Mouse (Mus musculus): ENCODE data around the gene Sobp.
A peak's percentile ranks its signal among the peaks of the same experiment; 100 is the strongest.

Gene Sobp

GRCm38 (mm10) chr10:43174326-43175155, at the start of gene Sobp, which contains the start of gene 9030612E09Rik:
TSS of gene Sobp (minus strand) at chr10:43174530.
TSS of gene 9030612E09Rik (plus strand) at chr10:43174704.
- TF ChIP-seq GATA4 (IDR thresholded peaks at IDR 0.05; ENCODE audit: insufficient replicate concordance, low read length): no peak

GRCm38 (mm10) chr10:43223391-43223790, 49.1 kb upstream of the Sobp start:
- TF ChIP-seq GATA4 (IDR thresholded peaks at IDR 0.05; ENCODE audit: insufficient replicate concordance, low read length): no peak

DNA sequence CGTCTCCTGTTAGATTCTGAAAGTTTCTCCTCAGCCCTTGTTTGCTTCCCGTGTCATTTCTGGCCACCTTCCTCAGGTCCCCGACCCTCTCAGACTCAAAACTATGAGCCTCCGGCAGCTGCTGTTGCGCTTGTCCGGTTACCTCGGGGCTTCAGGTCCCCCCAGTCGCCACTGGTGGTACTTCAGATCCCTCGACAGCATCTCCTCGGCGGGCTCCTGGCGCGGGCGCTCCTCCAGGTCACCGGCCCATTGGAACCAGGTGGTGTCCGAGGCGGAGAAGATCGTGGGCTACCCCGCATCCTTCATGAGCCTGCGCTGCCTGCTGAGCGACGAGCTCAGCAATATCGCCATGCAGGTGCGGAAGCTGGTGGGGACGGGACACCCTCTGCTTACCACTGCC, 47.3 kb upstream of the Sobp start:
- no peak for TF ChIP-seq GATA4 (IDR thresholded peaks at IDR 0.05; ENCODE audit: insufficient replicate concordance, low read length)

DNA sequence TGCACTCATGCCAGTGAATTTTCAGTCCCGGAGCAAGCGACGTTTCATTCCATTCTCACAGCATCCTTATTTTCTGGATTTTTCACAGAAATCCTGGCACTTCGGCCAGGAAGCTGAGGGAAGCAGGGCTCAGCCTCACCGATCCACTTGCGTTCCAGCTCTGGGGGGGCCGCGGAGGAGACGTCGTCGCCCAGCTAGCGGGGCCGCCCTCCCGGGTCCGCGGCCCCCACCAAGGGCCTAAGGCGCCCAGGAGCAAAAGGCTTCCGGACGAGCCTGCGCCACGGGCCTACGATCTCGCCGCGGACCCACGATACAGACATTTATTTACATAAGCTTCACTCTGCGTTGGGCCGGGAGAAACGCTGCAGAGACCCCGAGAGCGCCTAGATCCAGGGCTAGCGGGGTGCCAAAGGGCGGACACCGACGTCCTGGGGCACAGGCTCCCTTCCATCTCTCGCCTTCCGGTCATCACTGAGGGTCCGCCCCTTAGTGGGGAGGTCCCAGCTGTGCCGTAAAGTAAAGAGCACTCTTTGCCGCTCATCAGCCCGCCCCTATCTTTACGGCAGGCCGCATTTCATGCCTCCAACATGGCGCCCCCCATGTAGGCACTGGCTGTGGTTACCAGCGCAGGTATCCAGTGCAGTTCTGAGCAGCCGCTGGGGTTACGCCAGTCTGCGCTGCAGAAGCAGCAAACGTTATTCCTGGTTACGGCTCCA, 46.7 kb upstream of the Sobp start, which contains the start of gene Pdss2:
TSS of gene Pdss2 (plus strand) at position 577 of the 716 bp plus-strand sequence.
- 0 out of 2 replicates have a peak, but pooled peaks have one; percentile 5 for TF ChIP-seq GATA4 (IDR thresholded peaks at IDR 0.05; ENCODE audit: insufficient replicate concordance, low read length)

- no peak for TF ChIP-seq GATA4 (IDR thresholded peaks at IDR 0.05; ENCODE audit: insufficient replicate concordance, low read length)
Measured at GRCm38 (mm10) chr10:43220479-43220878, 46.1 kb upstream of the Sobp start.

GRCm38 (mm10) chr10:43217361-43217900, 43.1 kb upstream of the Sobp start:
- TF ChIP-seq GATA4 (IDR thresholded peaks at IDR 0.05; ENCODE audit: insufficient replicate concordance, low read length): no peak

DNA sequence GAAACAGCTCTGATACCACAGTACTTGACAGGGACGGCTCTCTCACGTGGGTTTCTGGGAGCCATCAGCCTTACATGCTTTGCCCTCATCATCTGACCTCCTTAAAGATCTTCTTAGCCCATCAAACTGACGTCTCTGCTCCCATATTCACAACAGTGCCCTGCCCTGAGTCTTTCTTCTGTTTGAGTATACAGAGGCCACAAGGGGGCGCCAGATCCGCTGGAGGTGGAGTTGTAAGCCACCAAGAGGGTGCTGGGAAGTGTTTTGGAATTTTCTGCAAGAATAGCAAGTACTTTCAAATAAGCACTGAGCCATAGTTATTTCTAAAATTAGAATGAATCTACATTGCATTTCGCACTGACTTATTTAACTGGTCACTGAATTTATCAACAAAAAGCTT, 37.5 kb upstream of the Sobp start:
- TF ChIP-seq GATA4 (IDR thresholded peaks at IDR 0.05; ENCODE audit: insufficient replicate concordance, low read length): no peak

DNA sequence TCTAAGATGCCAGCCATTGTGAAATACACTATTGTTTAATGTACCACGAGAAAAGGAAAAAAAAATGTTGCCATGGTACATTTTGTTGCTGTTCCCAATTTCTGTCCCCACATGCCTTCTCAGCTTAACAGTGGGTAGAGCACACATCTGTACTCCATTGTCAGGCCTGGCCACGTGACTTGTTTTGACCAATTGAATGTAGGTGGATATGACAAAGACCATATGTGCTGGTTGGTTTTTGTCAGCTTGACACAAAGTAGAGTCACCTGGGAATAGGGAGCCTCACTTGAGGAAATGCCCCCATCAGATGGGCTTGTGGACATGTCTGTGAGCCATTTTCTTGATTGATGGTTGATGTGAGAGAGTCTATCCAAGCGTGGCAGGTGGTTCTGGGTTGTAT, 29.5 kb upstream of the Sobp start:
- no peak for TF ChIP-seq GATA4 (IDR thresholded peaks at IDR 0.05; ENCODE audit: insufficient replicate concordance, low read length)

DNA sequence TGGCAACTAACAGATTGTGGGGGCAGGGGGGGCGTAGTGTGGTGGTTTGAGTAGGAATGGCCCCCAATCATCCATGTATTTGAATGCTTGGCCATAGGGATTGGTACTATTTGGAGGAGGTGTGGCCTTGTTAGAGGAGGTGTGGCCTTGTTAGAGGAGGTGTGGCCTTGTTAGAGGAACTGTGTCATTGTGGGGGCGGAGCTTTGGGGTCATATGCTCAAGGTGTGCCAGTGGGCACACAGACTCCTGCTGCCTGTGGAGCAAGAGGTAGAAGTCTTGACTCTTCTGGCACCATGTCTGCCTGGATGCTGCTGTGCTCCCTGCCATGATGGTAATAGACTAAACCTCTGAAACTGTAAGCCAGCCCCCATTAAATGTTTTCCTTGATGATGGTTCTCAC, 25.9 kb upstream of the Sobp start:
- no peak for TF ChIP-seq GATA4 (IDR thresholded peaks at IDR 0.05; ENCODE audit: insufficient replicate concordance, low read length)

- no peak for TF ChIP-seq GATA4 (IDR thresholded peaks at IDR 0.05; ENCODE audit: insufficient replicate concordance, low read length)
Measured at GRCm38 (mm10) chr10:43180313-43180912, 6.1 kb upstream of the Sobp start.

DNA sequence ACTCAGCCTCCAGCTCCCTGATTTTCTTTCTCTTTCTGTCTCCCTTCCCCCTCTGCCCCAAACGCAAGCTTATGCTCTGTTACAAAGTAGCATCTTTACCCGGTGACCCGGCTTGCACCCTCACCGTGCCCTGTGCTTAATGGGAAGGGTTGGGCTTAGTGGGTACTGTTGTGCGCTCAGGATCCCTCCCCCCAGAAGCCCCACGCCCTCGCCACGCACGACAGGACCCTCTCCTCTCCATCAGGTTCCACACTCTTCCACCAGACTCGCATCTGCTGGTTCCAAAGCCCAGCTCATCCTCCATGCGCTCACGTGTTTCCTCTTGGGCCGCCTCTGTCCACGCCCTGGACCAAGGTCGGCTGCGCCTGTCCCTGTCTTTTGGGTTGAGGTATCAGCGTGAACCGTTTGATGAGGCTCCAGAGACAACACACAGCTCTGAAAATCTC, 849 bp upstream of the Sobp start:
- no peak for TF ChIP-seq GATA4 (IDR thresholded peaks at IDR 0.05; ENCODE audit: insufficient replicate concordance, low read length)

DNA sequence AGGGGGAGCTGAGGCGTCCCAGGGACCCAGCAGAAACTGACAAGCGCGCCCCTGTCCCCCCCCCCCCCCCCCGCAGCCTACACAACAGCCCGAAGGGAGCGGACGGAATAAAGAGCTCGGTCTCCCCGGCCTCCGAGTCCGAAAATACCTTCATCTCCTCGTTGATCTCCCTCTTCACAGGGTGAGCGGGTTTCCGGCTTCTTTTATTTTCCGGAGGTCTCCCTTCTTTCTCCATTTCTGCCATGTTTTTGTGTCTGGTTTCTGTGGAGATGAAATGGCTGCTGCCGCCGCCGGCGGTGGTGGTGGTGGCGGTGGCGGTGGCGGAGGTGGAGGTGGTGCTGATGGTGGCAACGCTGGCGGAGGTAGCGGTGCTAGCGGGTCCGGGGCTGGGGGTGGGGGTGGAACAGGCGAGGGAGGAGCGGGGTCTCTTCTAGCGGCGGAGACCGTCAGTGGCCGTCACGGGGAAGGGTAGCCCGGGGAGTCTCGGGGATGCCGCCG, 453 bp downstream of the Sobp start:
- TF ChIP-seq GATA4 (IDR thresholded peaks at IDR 0.05; ENCODE audit: insufficient replicate concordance, low read length): no peak

DNA sequence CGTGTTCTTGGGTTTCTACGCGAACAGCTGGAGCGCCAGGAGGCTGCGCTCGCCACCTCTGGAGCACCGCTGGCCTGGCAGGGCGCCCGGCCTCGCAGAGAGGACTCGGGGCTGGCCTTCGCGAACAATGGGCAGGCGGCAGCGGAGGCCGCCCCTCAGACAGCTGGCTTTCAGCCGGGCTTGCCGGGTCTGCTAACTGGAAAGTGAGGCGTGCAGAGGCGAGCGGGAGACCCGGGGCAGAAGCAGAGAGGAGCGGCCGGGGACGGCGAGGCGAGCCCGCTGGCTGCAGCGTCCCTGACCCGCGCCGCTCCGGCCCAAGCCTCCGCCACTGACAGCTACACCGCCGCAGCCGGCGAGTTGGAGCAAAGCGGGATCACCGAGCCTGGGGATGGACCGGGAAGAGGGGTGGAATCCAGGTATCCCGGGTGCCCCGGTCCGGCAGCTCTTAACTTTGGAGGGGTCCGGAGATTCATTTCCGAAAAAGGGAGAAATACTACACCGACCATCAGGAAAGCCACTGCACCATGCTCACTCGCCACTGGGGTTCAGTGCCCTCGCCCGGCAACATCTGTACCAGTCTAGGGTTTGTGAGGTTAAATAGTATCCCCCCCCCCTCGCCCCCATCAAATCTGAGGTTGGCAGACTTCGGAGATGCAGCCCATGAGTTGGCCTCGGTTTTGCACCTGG, 1.0 kb downstream of the Sobp start:
- no peak for TF ChIP-seq GATA4 (IDR thresholded peaks at IDR 0.05; ENCODE audit: insufficient replicate concordance, low read length)

- TF ChIP-seq GATA4 (IDR thresholded peaks at IDR 0.05; ENCODE audit: insufficient replicate concordance, low read length): no peak
Measured at GRCm38 (mm10) chr10:43172554-43172953, 1.8 kb downstream of the Sobp start.

- TF ChIP-seq GATA4 (IDR thresholded peaks at IDR 0.05; ENCODE audit: insufficient replicate concordance, low read length): no peak
Measured at GRCm38 (mm10) chr10:43172066-43172465, 2.3 kb downstream of the Sobp start.
